Mouse (Mus musculus): Measurements from ENCODE around the gene Zfand4.

DNA sequence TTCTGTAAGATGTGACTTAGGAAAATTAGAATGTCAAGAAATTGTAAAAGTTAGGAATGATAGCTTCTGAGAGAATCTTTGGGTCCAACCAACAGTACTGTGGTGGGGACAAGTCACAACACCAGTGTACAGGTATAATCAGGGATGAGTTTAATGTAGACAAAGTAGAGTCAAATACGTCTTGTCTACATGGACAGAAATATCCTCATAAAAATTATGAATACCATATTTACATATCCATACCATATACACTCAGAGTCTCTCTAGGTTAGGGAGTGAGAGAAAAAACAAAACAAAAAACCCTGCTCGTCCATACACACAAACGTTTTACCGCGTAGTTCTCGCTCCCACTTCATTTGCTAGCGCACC lies 73.4 kb downstream of the Zfand4 start:
- TF ChIP-seq POLR2A (IDR thresholded peaks at IDR 0.05; ENCODE audit: borderline replicate concordance, low read depth, low read length) (no peak), CTCF (IDR thresholded peaks at IDR 0.05; ENCODE audit: low read depth, low read length) (no peak)

Measured in bone marrow macrophage, adult 2 months (primary cell).